Mouse (Mus musculus): Measurements from ENCODE around the gene Rabl6. TPM values are rescaled to one million over a fixed set of nuclear protein-coding genes. Genes with fewer than 3 reads are reported as not detected.
A peak's percentile ranks its signal among the peaks of the same experiment; 100 is the strongest.

The Rabl6 gene
- total RNA-seq, 2 experiments from 2014 or later, result 128 to 145 TPM

DNA sequence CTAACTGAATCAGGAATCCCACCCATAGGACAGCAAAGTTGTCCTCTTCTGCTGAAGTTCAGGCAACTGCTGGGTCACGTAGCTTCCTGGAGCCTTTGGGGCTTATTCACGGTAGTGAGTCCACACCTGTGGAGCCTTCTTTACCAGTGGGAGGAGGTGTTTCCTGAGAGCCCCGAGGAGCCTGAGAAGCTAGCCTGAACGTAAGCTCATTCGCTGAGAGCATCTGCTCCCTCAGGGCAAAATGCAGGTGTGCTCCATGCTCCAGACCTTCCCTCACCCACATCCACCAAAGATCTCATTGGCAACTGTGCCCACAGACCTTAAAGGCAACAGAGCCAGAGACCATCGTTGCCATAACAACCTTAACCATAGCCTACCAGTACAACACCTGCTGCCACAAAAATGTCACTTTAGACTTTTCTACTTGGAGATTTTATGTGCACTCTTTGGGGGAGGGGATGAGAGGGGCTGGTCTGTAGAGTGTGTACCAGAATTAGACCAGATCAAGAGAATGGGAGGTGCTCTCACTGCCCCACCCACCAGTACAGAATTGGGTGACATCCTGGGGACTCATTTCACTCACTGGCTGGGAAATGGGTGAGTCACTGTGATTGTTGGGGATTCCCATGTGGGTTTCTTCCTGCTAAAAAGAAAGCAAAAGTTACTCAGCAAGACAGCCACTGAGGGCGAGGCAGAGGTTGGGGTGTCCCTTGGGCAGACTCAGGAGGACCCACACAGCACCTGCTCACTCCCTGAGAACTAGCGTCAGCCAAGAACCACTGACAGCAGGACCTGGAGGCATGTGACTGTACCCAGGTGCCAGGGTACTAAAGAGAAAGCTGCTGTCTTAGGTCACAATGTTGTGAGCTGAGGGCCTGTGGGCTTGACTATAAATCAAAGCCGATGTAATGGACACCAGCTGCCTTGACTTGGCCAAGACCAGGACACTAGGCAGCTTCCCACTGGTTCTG, 59.0 kb downstream of the Rabl6 start:
- no peak for DNase-seq (ENCODE audit: extremely low spot score in 1 of 2, low spot score in 1 of 2)

DNA sequence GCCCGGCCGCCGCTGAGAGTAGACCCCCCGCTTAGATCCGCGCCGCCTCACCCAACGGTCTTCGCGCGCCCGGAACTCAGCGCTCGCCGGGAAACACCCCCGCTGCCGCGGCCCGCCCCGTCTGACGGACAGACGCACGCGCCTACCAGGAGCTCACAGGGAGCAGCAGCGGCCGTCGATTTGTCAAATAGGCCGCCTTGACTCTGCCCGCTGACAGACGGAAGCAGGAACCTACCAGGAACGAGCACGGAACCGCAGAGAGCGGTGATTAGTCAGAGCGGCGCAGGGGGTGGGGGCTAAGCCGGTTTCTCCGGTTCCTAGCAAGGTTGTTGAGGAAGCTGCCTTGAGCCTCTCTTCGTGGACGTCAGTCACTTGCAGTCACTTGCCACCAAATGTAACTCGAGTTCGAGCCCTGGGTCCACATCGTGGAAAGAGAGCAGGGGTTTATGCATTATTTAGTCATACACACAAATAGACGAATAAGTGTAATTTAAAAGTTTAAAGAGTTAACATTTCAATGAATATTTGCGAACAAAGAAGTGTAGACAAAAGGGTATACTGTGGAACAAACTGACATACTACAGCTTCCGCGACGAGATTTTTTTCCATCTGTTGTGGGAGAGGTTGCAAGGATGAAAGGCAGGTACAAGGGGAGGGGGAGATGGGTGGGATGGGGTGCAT, 61.4 kb downstream of the Rabl6 start, which contains the start of gene Traf2:
Gene Traf2 (minus strand): TSS at position 130 of the 681 bp plus-strand sequence.
- DNase-seq (ENCODE audit: extremely low spot score in 1 of 2, low spot score in 1 of 2), result peak; percentile 94 to 96

DNA sequence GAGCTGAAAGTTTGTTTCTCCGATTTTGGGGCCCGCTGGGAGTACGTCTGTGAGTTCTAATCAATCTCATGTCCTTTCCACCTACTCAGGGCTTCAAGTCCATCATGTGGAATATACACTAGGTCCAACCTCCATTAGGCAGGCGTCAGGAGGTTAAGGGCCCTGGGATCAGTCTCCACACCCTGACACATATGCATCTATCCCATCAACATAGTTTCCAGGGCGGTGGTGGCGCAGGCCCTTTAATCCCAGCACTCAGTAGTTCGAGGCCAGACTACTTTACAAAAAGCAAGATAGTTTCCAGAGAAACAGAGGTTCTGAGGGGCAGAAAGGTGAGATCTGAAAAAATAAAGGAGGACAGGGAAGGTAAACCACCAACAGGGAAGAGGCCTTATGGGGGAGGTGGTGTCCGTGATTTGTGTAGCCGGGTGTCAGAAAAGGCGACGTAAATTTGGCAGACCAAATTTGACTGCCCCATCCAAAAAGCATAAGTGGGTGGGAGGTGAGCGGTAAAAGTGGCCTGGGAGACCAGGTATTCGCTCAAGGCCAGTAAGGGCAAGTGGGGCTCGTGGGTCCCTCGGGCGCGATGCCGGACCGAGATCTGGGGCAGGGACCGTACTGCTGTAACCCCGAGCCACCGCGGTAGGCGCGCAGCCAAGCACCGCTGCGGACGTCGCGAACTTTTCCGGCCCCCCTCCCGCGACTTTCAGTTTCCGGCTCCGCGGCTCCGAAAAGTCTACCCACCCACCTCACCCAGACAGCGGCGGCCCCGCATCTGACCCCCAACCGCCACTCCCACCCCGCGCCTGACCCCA, 62.1 kb downstream of the Rabl6 start:
- DNase-seq (ENCODE audit: extremely low spot score in 1 of 2, low spot score in 1 of 2), result no peak

DNA sequence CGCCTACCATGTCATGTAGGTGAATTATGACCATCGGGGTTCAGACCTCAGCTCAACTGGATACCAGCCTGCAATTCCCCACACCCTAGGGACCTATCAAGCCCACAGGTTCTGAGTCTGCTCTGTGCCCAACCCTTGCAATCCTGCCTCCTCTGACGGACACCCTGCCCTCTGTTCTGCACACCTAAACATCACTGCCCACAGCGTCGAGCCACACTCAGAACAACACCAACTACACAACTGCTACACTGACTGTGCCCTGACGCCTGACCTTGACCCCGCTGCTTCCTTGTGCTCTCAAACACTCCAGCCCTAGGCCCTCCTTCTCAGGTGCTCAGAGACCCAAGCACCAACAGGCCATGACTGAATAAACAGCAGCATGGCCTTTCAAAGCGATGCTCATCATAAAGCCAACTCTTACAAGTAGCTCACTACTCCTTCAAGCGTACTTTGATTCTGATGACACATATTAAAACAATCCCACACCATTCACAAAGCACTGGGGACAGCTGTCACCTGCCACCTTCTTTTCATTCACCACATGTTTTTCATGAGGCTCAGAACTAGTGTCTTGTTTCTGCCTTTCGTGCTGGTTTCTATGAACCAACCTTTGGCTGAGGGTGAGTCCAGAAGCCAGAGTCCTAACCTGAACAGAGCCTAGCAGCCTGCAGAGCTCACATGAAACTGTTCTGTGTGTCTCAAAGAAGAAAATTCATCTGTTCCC, 66.5 kb downstream of the Rabl6 start:
- no peak for DNase-seq (ENCODE audit: extremely low spot score in 1 of 2, low spot score in 1 of 2)

DNA sequence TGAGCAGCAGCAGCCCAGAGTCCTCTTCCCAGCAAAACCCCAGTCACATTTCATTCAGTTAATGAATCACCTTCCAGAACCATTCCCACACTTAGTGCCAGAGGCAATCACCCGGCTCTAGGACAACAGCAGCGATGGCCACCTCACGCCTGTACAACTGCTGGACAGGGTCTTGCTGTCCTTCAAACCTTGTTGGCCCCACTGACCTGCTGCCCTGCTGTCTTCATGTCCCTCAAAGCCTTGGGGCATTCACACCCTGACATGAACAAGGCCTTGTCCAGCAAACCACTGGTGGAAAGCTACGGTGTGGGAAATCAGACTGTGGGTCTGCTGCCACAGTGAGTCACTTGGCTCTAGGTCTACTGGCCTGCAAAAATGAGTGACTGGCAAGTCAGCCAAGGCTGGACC, 67.8 kb downstream of the Rabl6 start:
- DNase-seq (ENCODE audit: extremely low spot score in 1 of 2, low spot score in 1 of 2), result no peak

DNA sequence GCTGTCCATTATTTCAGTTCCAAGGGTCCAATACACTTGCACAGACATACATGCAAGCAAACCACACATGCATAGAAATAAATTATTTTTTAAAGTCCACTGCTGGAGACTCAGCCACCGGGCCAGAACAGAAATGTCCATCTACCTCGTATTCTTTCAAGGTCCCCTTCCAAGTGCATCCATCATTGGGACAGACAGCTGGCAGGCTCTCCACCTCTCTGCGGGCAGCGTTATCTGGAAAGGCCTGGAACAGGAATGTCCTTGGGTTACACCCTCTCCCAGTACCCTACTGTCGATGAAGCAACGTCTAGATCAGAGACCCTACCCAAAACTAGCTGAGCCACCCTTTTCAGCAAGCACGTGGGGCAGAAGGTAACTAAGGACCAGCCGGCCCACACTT, 71.8 kb downstream of the Rabl6 start:
- DNase-seq (ENCODE audit: extremely low spot score in 1 of 2, low spot score in 1 of 2), result no peak

DNA sequence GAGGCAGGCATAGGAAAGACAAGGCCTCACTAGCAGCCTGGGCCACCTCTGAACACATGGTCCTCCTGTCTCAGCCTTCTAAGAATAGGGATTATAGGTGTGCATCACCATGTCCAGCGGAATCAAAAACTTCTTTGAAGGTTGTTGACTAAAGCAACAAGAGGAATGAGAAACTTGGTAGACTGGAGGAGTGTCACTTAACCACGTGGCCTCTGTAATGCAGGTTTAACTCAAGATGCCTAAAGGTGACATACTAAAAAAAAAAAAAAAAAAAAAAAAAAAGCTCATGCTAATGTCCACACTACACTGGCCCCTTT, 73.5 kb downstream of the Rabl6 start:
- DNase-seq (ENCODE audit: extremely low spot score in 1 of 2, low spot score in 1 of 2), result no peak

DNA sequence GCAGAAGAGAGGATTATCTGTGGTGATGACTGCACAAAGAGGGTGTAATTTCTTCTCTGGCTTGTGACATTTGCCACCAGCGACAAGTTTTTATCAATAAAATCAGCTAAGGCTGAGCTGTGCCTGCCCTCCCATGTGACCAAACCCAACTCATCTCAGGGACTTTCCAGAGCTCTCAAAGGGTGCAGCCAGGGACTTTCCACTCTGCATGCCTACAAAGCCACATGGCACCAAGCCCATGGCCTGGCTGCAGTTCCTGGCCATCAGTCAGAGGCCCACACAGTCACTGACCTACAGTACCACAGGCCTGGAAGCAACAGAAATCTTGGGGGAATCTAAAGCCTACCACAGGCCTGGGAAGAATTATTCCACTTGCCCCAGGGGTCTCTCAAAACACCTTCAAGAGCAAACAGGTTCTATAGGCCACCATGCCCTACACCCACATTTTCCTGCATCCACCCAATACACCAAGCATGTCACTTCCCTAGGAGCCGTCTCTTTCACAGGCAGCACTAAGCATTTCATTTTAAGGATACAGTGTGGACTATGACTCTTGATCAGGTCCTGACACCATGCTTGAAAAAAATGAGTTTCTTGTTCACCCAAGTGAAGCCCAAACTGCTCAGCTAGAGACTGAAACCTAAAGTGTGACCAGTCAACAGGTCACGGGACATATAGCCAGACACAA, 74.0 kb downstream of the Rabl6 start:
- DNase-seq (ENCODE audit: extremely low spot score in 1 of 2, low spot score in 1 of 2), result no peak

DNA sequence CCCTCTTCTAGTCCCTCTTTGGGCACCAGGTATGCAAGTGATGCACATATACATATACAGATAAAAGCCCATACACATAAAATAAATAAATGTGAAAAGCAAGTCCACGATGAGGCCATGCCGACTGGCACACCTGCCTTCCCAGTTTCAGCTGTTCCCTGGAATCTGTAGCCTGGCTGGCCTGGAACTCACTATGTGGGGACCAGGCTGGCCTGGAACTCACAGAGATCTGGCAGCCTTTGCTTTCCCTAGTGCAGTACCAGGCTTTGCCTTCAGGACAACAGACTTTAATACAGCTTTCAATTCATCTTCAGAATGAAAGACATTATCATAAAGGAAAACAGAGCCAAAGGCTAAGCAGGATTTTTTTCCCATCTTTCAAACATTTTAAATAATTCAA, 74.6 kb downstream of the Rabl6 start:
- no peak for DNase-seq (ENCODE audit: extremely low spot score in 1 of 2, low spot score in 1 of 2)

Other genes starting within 250 kb of the Rabl6 start
- 10 to 100 TPM; 14.2 to 14.3 TPM for gene Uap1l1, start 242.8 kb downstream of the Rabl6 start, total RNA-seq (2021)
- 1 to 10 TPM; 5.8 to 6.0 TPM for gene Sapcd2, start 236.2 kb downstream of the Rabl6 start, total RNA-seq (2021)
- 10 to 100 TPM; 15.3 to 18.0 TPM for gene Entpd2, start 212.6 kb downstream of the Rabl6 start, total RNA-seq (2021)
- gene Npdc1, start 209.2 kb downstream of the Rabl6 start, total RNA-seq (2021), result 100 to 1,000 TPM; 427 to 450 TPM
- gene Fut7, start 185.3 kb downstream of the Rabl6 start, total RNA-seq (2021), result under 1 TPM; 0.12 to 0.49 TPM
- 100 to 1,000 TPM; 160 to 172 TPM for gene Abca2, start 179.8 kb downstream of the Rabl6 start, total RNA-seq (2021)
- gene Clic3, start 151.7 kb downstream of the Rabl6 start, total RNA-seq (2021), result under 1 TPM; 0.47 to 0.73 TPM
- 10 to 100 TPM; 56.6 to 58.9 TPM for gene Paxx, start 147.4 kb downstream of the Rabl6 start, total RNA-seq (2021)
- gene Ptgds, start 138.5 kb downstream of the Rabl6 start, total RNA-seq (2021), result 100 to 1,000 TPM; 329 to 404 TPM
- gene Lcn12, start 114.6 kb downstream of the Rabl6 start, total RNA-seq (2021), result not detected
- 100 to 1,000 TPM; 114 to 131 TPM for gene Fbxw5, start 107.8 kb downstream of the Rabl6 start, total RNA-seq (2021)
- 1 to 10 TPM in 1 of 2 experiments, under 1 TPM in 1; 0.87 to 1.1 TPM for gene C8g, start 106.8 kb downstream of the Rabl6 start, total RNA-seq (2021)
- 10 to 100 TPM in 1 of 2 experiments, 1 to 10 TPM in 1; 9.5 to 10.5 TPM for gene Traf2, start 61.6 kb downstream of the Rabl6 start, total RNA-seq (2021)
- gene Edf1, start 50.7 kb downstream of the Rabl6 start, total RNA-seq (2021), result 100 to 1,000 TPM; 211 to 232 TPM
- 1 to 10 TPM; 1.9 to 2.3 TPM for gene Mamdc4, start 33.7 kb downstream of the Rabl6 start, total RNA-seq (2021)
- 10 to 100 TPM; 67.9 to 75.4 TPM for gene Phpt1, start 33.3 kb downstream of the Rabl6 start, total RNA-seq (2021)
- 100 to 1,000 TPM; 104 to 117 TPM for gene Ajm1, start 26.8 kb downstream of the Rabl6 start, total RNA-seq (2021)
- not detected for gene Ccdc183, start 9.2 kb upstream of the Rabl6 start, total RNA-seq (2021)
- gene Tmem141, start 13.5 kb upstream of the Rabl6 start, total RNA-seq (2021), result 10 to 100 TPM; 21.3 to 24.7 TPM
- under 1 TPM; 0.44 to 0.80 TPM for gene Fcna, start 19.5 kb upstream of the Rabl6 start, total RNA-seq (2021)
- gene Lcn8, start 44.6 kb upstream of the Rabl6 start, total RNA-seq (2021), result not detected
- gene Lcn5, start 49.4 kb upstream of the Rabl6 start, total RNA-seq (2021), result not detected
- gene Lcn6, start 68.3 kb upstream of the Rabl6 start, total RNA-seq (2021), result not detected
- not detected for gene Lcn10, start 74.2 kb upstream of the Rabl6 start, total RNA-seq (2021)
- gene Obp2a, start 91.5 kb upstream of the Rabl6 start, total RNA-seq (2021), result not detected
- 100 to 1,000 TPM in 1 of 2 experiments, 10 to 100 TPM in 1; 98.1 to 104 TPM for gene Bmyc, start 98.2 kb upstream of the Rabl6 start, total RNA-seq (2021)
- gene Obp2b, start 128.5 kb upstream of the Rabl6 start, total RNA-seq (2021), result not detected
- gene Lcn3, start 157.0 kb upstream of the Rabl6 start, total RNA-seq (2021), result not detected
- gene Lcn11, start 168.5 kb upstream of the Rabl6 start, total RNA-seq (2021), result not detected
- not detected for gene Gm13539, start 173.7 kb upstream of the Rabl6 start, total RNA-seq (2021)
- not detected for gene Glt6d1, start 207.3 kb upstream of the Rabl6 start, total RNA-seq (2021)
- not detected for gene Lcn9, start 214.6 kb upstream of the Rabl6 start, total RNA-seq (2021)
- gene Sohlh1, start 238.7 kb upstream of the Rabl6 start, total RNA-seq (2021), result not detected